Mouse (Mus musculus): ENCODE data around the gene 2310030G06Rik.

The 2310030G06Rik gene

DNA sequence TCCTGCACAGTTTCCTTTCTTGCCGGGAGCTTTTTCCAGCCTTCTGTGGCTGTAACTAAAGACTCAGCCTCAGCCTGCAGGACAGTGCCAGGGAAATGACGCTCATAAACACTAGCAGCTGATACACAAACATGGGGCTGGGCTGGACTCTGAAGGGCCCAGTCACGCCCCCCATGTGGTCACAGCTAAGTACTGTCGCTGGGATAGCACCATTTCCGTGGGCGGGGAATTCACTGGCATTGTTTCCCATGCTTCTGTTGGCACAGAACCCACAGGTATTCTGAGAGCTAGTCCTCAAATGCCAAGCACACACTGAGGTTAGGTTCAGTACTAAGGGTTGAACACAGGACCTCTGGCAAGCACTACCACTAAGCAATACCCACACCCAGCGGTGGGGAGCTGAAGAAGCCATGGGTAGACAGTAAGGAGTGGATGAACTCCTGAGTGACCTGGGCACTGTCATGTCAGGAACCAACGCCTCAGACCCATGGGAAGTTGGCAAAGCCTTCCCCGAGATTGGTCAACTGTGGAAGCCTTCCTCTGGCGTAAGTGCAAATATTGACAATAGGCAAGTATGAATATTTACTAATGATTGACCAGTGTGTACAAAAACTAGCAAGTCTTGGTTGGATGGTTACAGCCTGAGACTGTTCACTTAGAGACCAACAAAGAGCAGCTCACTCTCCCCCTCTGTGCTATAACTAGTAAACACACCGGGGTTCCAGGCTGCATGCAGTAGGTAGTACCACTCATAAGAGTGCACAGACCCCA is 45.2 kb downstream of the 2310030G06Rik start:
- DNase-seq (ENCODE audit: low read depth, low spot score): no peak

DNA sequence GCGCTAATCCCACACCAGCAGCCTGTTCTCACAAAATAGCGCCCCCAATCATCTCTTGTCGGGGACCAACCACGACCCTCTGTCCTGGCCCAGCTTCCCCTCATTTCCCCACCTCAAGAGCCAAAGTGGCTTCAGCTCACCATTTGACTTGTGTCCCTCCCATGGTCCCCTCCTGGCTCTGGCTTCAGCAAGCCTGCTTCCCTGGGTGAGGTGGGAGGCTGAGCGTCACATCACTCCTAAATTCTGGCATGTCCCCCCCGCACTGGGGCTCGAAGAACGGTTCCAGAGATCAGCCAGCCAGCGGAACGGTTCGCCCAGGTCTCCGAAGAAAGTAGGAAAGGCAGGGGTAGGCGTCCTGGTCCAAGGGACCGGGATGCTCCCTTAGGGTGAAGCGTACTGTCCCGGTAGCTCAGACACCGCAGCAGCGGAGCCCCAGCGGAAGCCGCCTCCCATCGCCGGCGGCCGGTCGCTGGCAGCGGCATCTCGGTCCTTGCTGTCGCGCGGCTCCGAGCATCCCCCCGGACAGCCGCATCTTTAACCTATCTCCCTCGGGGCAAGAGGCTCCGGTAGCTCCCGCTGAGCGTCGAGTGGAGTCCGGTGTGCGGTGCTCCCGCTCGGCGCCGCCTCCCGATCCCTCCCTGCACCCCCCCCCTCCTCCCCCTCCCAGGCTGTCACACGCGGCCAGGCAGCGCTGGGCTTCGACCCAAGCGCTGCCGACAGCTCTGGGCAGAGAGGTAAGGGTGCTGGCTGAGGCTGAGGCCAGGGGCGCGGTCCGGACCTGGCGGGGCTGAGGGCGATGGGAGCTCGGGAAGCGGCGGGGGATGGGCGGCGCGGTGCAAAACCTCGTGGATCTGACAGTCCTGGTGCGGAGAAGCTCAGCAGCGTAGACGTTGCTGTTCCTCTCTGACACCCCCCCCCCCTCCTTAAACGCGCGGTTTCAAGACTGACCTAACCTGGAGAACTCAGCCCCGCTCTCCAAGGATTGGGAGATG is 47.6 kb downstream of the 2310030G06Rik start:
- DNase-seq (ENCODE audit: low read depth, low spot score): peak; percentile 23

GRCm38 (mm10) chr9:50697706-50698041 is 48.7 kb downstream of the 2310030G06Rik start:
- peak; percentile 74 for DNase-seq (ENCODE audit: low read depth, low spot score)

GRCm38 (mm10) chr9:50696851-50697705 is 49.3 kb downstream of the 2310030G06Rik start:
- DNase-seq (ENCODE audit: low read depth, low spot score): peak; percentile 34

DNA sequence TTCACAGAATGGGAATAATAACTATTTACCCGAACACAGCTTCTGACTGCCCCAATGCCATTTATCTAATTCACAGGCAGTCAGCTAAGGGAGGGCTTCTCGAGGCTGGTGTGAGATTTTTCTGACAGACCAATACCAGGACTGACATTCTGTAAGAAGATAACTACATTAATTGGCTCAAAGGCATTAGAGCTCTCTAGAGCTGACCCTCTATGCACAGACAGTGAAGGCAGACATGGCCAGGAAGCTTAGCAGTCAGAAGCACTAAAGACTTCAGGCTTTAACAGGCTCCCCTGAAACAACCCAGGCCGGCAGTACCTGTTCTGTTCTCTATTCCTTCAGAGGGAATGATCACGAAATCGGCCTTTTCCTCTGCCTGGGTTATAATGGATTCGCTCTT is 51.2 kb downstream of the 2310030G06Rik start:
- no peak for DNase-seq (ENCODE audit: low read depth, low spot score)

- peak; percentile 65 for DNase-seq (ENCODE audit: low read depth, low spot score)
These were observed 52.7 kb downstream of the 2310030G06Rik start for GRCm38 (mm10) chr9:50693631-50694030.

DNA sequence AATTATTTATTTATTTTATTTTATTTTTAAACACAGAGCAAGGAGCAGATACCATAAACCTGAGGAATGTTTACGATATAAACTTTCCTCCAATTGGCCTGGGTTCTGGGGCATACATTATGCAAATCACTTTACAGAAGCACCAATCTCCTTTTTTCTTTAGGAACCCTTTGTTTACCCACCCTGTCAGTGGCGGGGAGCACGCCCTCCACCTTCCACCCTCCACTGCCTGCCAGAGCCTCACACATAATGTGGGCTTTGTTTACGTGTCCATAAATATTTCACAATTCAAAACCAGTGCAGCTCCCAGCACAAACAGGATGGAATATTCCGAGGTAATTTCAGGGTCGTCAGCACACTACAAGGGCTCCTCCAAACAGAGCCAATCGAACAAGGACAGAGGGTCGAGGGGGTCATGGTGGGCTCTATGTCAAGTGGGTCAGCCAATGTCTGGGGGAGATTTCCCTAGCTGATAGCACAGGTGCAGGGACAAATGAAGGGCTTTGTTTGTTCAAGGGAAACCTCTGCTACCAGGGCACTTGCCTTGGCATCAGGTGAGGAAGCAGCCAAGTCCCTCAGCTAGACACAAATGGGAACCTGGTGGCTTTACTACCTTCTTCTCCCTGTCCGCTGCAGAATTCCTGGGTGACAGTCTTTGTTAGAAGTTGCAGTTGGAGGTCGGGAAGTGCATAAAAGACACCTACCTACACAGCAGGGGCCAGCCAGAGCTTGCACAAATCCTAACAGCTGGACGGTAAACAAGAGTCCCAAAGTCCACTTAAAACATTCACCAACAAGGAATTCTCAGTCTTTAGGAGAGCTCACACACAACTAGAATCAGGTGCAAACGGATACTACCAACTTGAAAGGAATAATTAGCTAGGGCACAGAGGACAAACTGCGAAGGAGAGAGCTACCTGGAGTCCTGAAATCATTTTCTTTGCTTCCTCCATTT is 53.4 kb downstream of the 2310030G06Rik start:
- peak; percentile 40 for DNase-seq (ENCODE audit: low read depth, low spot score)
